Mouse (Mus musculus) ES-Bruce4 (cell line): ENCODE results near the gene Hspa4. TPM values are rescaled to one million over a fixed set of nuclear protein-coding genes. Genes with fewer than 3 reads are reported as not detected.

Experiments
- H3K27ac ChIP-seq: 2 replicates; pipeline ENCODE4 v1.5.1; 2012; ENCODE audit warnings: low read length, inconsistent platforms; ENCODE audit not compliant: insufficient read depth
- H3K27me3 ChIP-seq: 2 replicates; pipeline ENCODE4 v1.6.1; 2012; ENCODE audit warnings: mild to moderate bottlenecking, low read length, inconsistent platforms; ENCODE audit not compliant: control insufficient read depth, poor library complexity, insufficient read depth, severe bottlenecking
- H3K36me3 ChIP-seq: 2 replicates; pipeline ENCODE4 v1.6.1; 2012; ENCODE audit warnings: inconsistent platforms, mild to moderate bottlenecking, low read length, moderate library complexity; ENCODE audit not compliant: control insufficient read depth, poor library complexity, insufficient read depth, severe bottlenecking
- H3K4me1 ChIP-seq: one replicate; pipeline ENCODE4 v1.8.1; 2011; ENCODE audit warnings: low read length; ENCODE audit not compliant: control insufficient read depth, insufficient read depth
- H3K4me3 ChIP-seq: 2 replicates; pipeline ENCODE4 v1.5.1; 2011; ENCODE audit warnings: low read depth, mild to moderate bottlenecking, low read length
- H3K9ac ChIP-seq: 2 replicates; pipeline ENCODE4 v1.6.1; 2012; ENCODE audit warnings: low read depth, mild to moderate bottlenecking, inconsistent platforms; ENCODE audit not compliant: poor library complexity, severe bottlenecking
- H3K9me3 ChIP-seq: replicated peaks from 2 replicates; pipeline ENCODE4 v1.6.1; 2012; ENCODE audit warnings: mild to moderate bottlenecking, low read length, inconsistent platforms; ENCODE audit not compliant: control insufficient read depth, poor library complexity, insufficient read depth, severe bottlenecking
- CTCF ChIP-seq: IDR thresholded peaks from one replicate; pipeline ENCODE4 v1.8.1; 2011; ENCODE audit warnings: low read depth, low read length
- EP300 ChIP-seq: IDR thresholded peaks from 2 replicates; pipeline ENCODE4 v1.6.1; 2011; ENCODE audit warnings: low read depth, low read length; ENCODE audit not compliant: insufficient read depth
- POLR2A ChIP-seq: IDR thresholded peaks from one replicate; pipeline ENCODE4 v1.8.1; 2011; ENCODE audit warnings: low read length; ENCODE audit not compliant: insufficient read depth
- polyA plus RNA-seq: library from polyadenylated mRNA; stranded (reverse); fragments of >200 nt; gene quantifications from 2 replicates; pipeline ENCODE4 v1.2.4, GENCODE M21; 2011; ENCODE audit warnings: low read depth; ENCODE audit not compliant: missing spikeins, insufficient read depth, insufficient read length

Hspa4 gene
- polyA plus RNA-seq, 1 experiment = 634 TPM

GRCm38 (mm10) chr11:53229011-53229410 is 71.2 kb downstream of the Hspa4 start:
- no peak overlapping the region for H3K4me3 ChIP-seq
- H3K27ac ChIP-seq = no peak overlapping the region
- H3K9me3 ChIP-seq = no peaks in the 10 kb centered on the region
- H3K27me3 ChIP-seq = no peaks in the 10 kb centered on the region
- no peaks in the 10 kb centered on the region for H3K36me3 ChIP-seq
- TF ChIP-seq POLR2A = no peak
- TF ChIP-seq EP300 = no peak
- no peak for TF ChIP-seq CTCF
- no peaks in the 10 kb centered on the region for H3K4me1 ChIP-seq
- H3K9ac ChIP-seq = no peak overlapping the region

- no peaks in the 10 kb centered on the region for H3K4me1 ChIP-seq
- H3K9me3 ChIP-seq = no peaks in the 10 kb centered on the region
- H3K36me3 ChIP-seq = no peaks in the 10 kb centered on the region
- no peak for TF ChIP-seq CTCF
- TF ChIP-seq POLR2A = no peak
- no peak for TF ChIP-seq EP300
- no peak overlapping the region for H3K9ac ChIP-seq
- H3K27ac ChIP-seq = no peak overlapping the region
- H3K27me3 ChIP-seq = no peaks in the 10 kb centered on the region
- H3K4me3 ChIP-seq = no peak overlapping the region
Observed at GRCm38 (mm10) chr11:53210876-53211275, 89.4 kb downstream of the Hspa4 start.

Other genes starting within 250 kb of the Hspa4 start
- 30.7 and 30.8 TPM in 2 replicates for gene Zcchc10, start 24.2 kb upstream of the Hspa4 start, polyA plus RNA-seq
- gene Aff4, start 50.4 kb upstream of the Hspa4 start, polyA plus RNA-seq = 298 and 314 TPM in 2 replicates
- not detected in 2 replicates for gene Leap2, start 122.7 kb upstream of the Hspa4 start, polyA plus RNA-seq
- 210 and 250 TPM in 2 replicates for gene Uqcrq, start 130.4 kb upstream of the Hspa4 start, polyA plus RNA-seq
- 0.55 TPM in 1 of 2 replicates, not detected in the other for gene Gdf9, start 130.6 kb upstream of the Hspa4 start, polyA plus RNA-seq
- not detected in 2 replicates for gene Gm10447, start 156.7 kb upstream of the Hspa4 start, polyA plus RNA-seq
- 0.39 and 0.52 TPM in 2 replicates for gene Shroom1, start 156.7 kb upstream of the Hspa4 start, polyA plus RNA-seq
- not detected in 2 replicates for gene Gm9837, start 170.0 kb upstream of the Hspa4 start, polyA plus RNA-seq
- not detected in 2 replicates for gene Gm9945, start 179.7 kb upstream of the Hspa4 start, polyA plus RNA-seq
- not detected in 2 replicates for gene Sowaha, start 179.8 kb upstream of the Hspa4 start, polyA plus RNA-seq
- 39.5 and 40.1 TPM in 2 replicates for gene Sept8, start 218.8 kb upstream of the Hspa4 start, polyA plus RNA-seq